Comparison of ENCODE assay signal across 8 mouse cellular contexts in the genomic region with DNA sequence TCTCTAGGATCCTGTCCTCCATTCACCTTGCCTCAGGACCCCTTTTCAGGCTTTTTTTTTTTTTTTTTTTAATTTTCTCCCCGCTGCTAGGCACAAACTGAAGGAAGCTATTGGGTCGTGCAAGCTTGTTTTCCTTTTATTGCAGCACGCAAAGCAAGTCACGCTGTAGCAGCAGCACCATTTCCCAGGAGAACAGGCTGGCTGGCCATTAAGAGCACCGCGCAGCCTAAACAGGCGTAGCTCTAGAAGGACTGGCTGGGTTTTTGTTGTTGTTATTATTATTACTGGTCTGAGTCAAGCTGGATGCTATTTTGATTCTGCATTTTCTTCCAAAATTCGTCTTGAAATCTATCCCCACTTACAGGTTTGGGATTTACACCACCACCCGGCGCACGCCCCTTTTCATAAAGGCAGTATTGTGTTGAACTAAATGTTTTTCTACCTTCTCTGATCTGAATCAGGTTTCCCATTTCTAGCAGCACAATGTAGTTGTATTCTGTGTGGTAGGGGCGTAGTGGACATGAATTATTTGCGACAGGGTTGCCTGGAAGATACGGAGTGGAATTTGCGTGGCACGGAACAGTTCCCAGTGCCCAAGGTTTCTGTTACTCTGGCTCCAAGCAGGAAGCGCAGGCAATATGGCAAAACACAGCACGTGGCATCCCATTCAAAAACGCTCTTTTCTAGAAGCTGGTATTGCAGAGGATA.
A peak's percentile ranks its signal among the peaks of the same experiment; 100 is the strongest.
DNase-seq lines count a peak whose midpoint lies in the region; ATAC-seq and TF ChIP-seq lines count a peak whose summit lies in the region.

No protein-coding gene starts in this region.

- 1% methylated on average over 19 of the region's 19 CpGs for WGBS in intestine, embryonic 14.5 days

- no peak for TF ChIP-seq CTCF in cortical plate, adult 2 months (IDR thresholded peaks at IDR 0.05; ENCODE audit: extremely low read depth, insufficient read depth, low read length)

- H3K4me1 ChIP-seq in cortical plate, adult 2 months (ENCODE audit: control insufficient read depth, insufficient read depth, low read length) = peaks cover 2% of the 10 kb centered on the region; the same call in 1 of the 2 replicates
- H3K4me1 ChIP-seq in intestine, embryonic 14.5 days (replicated peaks; ENCODE audit: control insufficient read depth, insufficient read depth, low read length) = peaks cover 16% of the 10 kb centered on the region

- TF ChIP-seq POLR2A in cortical plate, adult 2 months (IDR thresholded peaks at IDR 0.05; ENCODE audit: extremely low read depth, insufficient read depth, low read length) = no peak; the same call in 1 of the 2 replicates

- peak overlapping the region; percentile 53 for H3K9ac ChIP-seq in intestine, embryonic 14.5 days (ENCODE audit: low read length)

- no peaks in the 10 kb centered on the region for H3K36me3 ChIP-seq in intestine, embryonic 14.5 days (ENCODE audit: control insufficient read depth, insufficient read depth, low read length)

- peak; percentile 87 for DNase-seq in ZHBTc4 (ENCODE audit: low read depth, low spot score)
- peak; percentile 82 for DNase-seq in gastrocnemius, postnatal 10 days
- peak; percentile 96 for DNase-seq in intestine, embryonic 14.5 days (ENCODE audit: low spot score)
- peak; percentile 93 to 95 for DNase-seq in left cerebral cortex, postnatal 14 days (ENCODE audit: low spot score in 2 of 2)
- peak; percentile 95 for DNase-seq in mesoderm, embryonic 11.5 days (ENCODE audit: low read depth, low spot score)
- peak; percentile 83 to 85 for DNase-seq in right cerebral cortex, postnatal 36 days (ENCODE audit: low spot score in 2 of 2)
- DNase-seq in yolk sac, embryonic 10.5 days (ENCODE audit: low spot score) = peak; percentile 81

- H3K27ac ChIP-seq in cortical plate, adult 2 months (ENCODE audit: insufficient read depth, low read length) = peak overlapping the region; percentile 41; the same call in 1 of the 2 replicates
- H3K27ac ChIP-seq in intestine, embryonic 14.5 days (ENCODE audit: low read depth) = peak overlapping the region; percentile 83

- peak; percentile 54 for ATAC-seq in intestine, embryonic 14.5 days (replicated peaks; ENCODE audit: low FRiP score, low TSS enrichment, low read depth)

- peak overlapping the region; percentile 97 for H3K4me2 ChIP-seq in intestine, embryonic 14.5 days (ENCODE audit: low read length)

- H3K27me3 ChIP-seq in intestine, embryonic 14.5 days (replicated peaks; ENCODE audit: control insufficient read depth, insufficient read depth, low read length) = no peaks in the 10 kb centered on the region

- H3K9me3 ChIP-seq in intestine, embryonic 14.5 days (ENCODE audit: control insufficient read depth, low read length) = no peaks in the 10 kb centered on the region

- peak overlapping the region; percentile 46 for H3K4me3 ChIP-seq in cortical plate, adult 2 months (ENCODE audit: insufficient read depth, low read length)
- peak overlapping the region; percentile 62 for H3K4me3 ChIP-seq in intestine, embryonic 14.5 days (ENCODE audit: low read depth, low read length)

- intact Hi-C loops in left cerebral cortex, postnatal 14 days (cut with DNase I) = loop anchor here (1.0 to 5.0 kb wide), 4 partner anchors 173 to 342 kb away; no protein-coding TSS in a partner anchor

Comparison
In these comparisons a context has a peak if more than half of its experiments do, and no peak if none do; other contexts are left out.
1. Peak in every context shown above with its lines: DNase-seq, ATAC-seq, H3K4me3 ChIP-seq and H3K27ac ChIP-seq.